Mouse (Mus musculus) urinary bladder, adult 18-20 months (tissue): Measurements from ENCODE around the gene Yipf2.
"Not testable (repeated sequence)": the region's sequence is repeated elsewhere in the genome, so short reads cannot be mapped to it uniquely, and the experiment has no call there.

Experiments used
- DNase-seq, 2 experiments: peaks; one replicate each; pipeline ENCODE4 v3.0.0; 2022; ENCODE audit warnings: low spot score in 2 of 2, mixed read lengths in 2 of 2

The Yipf2 gene

DNA sequence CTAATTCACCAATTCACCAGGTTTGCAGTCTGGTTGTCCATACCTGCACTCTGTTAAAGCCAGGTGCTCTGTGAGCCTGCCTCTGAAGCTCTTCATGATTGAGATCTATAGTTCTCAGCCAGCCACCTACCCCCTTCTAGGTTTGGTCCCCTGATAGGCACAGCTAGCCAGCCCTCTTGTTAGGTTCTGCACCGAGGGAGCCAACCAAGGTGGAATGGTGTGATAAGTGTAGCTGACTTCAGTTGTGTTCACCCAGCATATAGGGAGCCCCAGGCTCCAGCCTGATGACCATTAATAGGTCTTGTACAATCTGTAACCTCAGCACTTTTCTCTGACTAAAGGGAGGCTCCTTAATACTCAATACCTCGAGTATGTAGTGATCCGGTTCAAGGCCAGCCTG, 7.6 kb upstream of the Yipf2 start:
- DNase-seq, result no peak

GRCm38 (mm10) chr9:21598198-21598597, 5.6 kb upstream of the Yipf2 start:
- DNase-seq, result no peak

DNA sequence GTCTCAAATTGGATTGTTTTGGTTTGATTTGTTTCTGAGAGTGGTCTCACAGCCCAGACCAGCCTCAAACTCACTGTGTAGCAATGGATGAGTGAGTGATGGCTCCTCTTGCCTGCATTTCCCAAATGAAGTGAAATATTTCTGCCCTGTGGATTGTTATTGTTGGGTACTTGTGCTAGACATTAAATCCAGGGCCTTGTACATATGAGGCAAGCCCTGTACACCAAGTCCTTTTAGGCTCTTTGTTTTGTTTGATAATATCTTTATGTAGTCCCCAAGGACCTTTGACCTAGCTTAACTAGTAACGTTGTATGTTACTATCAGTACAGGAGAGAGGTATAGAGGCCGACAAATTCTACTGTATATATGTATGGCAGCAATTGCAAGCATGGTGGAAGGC, 2.2 kb upstream of the Yipf2 start:
- DNase-seq, result no peak

DNA sequence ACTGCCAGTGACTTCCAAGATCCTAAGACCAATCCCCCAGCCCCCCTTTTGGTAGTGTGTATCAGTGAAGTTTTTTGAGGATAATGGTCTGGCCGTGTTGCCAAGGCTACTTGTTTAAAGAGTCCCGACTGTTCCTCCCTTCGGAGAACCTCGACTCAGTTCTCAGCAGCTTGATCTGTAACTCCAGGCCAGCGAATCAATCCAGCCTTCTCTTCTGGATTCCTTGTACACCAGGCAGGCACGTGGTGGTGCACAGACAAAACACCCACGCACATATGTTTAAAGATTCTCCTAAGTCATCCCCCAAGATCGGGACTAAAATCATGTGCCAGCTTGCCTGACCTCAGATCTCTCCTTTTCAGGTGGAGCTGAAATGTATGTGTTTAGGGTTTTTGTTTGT, 1.7 kb upstream of the Yipf2 start:
- DNase-seq, result not testable (repeated sequence)

GRCm38 (mm10) chr9:21593122-21593721, 594 bp upstream of the Yipf2 start:
- DNase-seq, result peak; percentile 25 to 43

DNA sequence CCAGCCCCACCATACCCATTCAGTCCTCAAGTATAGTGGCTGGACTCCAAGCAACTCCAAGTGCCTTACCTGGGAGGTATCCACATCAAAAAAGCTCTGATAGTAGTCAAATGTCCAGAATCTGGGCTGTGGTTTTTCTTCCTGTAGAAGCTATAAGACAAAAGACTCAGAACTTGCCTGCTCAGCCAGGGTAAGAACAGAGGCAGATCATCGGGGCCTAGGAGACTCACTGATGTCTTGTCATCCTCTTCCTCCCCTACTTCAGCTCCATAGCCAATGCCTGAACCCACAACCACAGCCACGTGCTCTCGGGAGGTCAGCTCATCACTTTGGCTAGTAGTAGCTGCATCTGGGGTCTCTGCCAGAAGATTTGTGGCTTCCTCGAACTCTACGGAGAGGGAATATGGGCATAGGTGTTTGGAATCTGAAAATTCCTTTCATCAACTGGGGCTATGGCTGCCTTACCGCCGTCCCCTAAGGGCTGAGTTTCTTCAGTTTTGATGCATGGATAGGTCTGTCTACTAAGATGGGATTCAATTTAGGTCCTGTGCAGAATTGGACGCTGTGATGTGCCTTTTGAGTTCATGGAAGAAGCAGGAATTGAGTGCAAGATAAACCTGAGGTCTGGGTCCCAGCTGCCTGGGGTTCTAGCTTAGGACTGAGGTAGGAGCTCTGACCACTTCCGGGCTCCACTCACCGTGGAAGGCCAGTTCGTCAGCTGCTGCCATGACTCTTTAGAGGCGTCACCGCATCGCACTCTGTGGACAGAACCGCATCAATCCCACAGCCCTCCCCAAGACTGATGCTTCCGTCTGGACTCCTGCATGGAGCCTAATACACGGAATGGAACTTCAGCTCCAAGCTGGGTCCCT, 561 bp downstream of the Yipf2 start:
- DNase-seq, result peak in 1 of 2 experiments; percentile 75

DNA sequence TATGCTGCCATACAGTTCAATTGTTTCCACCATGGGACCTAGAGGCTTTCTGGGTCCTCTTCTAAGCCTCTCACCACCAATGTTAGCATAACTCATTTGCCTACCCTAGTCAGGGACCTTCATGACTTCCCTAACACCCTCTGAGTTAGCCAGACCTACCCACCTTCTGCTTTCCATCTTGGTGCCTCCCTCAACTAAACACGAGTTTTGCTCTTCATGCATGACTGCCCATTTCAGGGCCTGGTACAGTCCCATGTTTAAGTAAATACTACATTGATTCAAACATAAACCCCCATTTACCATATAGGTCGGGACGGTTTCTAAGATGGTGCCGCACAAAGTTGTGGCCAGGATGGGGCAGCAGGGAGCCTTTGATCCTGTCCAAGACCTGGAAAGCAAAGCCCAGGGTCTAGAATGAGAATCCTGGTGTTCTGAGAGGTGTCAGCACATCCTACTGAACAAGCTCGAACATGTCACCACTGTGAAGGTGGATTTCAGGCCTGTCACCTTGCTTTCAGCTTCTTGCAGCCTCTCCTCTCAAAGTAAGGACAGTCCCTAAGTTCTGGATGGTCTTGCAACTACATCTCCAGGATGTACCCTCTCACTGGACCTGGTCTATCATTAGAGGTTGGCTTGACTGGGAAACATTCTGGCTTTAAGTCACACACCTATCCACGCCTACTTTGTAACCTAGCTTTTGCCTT, 1.3 kb downstream of the Yipf2 start:
- DNase-seq, result no peak

DNA sequence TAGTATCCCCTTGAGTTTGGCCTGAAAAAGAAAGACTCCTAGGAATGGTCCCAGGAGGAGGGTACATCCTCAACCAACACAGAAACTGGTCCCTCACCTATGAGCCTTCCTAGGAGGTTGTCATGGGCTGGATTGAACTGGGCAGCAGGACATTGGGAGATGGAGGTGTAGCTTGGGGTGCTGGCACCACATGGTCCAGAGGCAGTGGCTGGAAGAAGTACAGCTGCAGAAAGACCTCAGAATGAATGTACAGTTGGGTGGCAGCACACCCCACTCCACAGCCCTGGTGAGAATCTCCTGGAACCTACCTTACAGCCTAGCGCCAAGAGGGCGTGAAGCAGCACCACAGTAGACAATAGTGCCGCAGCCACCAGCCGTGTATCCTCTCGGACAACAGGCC, 3.1 kb downstream of the Yipf2 start:
- DNase-seq, result no peak

- no peak for DNase-seq
Measured at GRCm38 (mm10) chr9:21588350-21588749, 4.3 kb downstream of the Yipf2 start.

DNA sequence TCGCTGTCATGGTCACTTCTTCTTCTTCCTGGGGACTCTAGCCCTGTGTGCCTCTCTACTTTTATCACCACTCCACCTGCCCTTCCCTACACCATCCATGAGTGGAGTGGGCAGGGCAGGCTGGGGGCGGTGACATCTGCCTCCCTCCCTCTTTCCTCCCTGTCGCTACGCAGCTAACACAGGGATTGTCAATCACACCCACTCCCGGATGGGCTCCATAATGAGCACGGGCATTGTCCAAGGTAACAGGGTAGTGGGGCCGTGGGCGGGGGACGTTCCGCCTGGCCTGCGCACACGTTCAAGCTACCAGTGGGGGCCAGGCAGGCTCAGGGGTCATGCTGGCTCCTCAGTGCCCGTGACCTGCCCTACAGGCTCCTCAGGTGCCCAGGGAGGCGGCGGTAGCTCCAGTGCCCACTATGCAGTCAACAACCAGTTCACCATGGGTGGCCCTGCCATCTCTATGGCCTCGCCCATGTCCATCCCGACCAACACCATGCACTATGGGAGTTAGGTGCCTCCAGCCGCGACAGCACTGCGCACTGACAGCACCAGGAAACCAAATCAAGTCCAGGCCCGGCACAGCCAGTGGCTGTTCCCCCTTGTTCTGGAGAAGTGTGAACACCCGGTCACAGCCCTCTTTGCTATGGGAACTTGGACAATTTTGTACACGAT, 4.8 kb downstream of the Yipf2 start:
- no peak for DNase-seq

DNA sequence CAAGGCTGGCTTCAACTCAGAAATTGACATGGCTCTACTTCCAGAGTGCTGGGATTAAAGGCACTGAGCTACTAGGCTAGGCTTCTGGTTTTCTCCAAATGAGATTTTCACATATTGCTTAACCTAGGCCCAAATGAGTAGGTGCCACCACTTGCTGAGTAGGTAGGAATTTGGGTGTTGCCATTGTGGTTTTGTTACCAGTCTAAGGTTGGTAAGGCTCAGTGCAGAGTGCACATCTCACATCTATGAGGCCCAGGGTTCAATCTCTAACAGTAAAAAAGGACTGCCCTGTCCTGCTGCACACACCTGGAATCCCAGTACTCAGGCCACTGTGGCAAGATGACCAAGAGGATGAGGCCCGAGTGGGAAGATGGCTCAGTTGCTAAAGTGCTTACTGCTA, 7.2 kb downstream of the Yipf2 start:
- DNase-seq, result no peak

DNA sequence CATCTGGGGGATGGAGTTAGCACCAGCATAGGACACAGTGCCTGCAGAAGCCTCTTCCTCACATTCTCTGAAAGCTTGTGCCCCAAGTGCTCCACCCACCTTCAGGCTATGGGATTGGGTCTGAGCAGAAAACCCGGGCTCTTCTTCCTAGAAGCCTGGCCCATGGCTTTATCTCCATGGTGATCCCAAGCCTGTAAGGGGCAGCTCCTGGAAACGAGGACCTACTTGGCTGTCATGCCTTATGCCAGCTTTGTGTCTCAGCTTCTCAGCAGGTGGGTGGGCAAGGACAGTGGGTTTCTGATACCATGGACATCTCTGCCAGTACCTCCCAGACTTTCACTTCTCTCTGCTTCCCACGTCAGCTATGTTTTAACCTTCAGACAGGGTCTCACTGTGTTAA, 14.4 kb downstream of the Yipf2 start:
- no peak for DNase-seq

GRCm38 (mm10) chr9:21576286-21576685, 16.3 kb downstream of the Yipf2 start:
- DNase-seq, result no peak

- no peak for DNase-seq
Measured at GRCm38 (mm10) chr9:21575253-21575652, 17.4 kb downstream of the Yipf2 start.

DNA sequence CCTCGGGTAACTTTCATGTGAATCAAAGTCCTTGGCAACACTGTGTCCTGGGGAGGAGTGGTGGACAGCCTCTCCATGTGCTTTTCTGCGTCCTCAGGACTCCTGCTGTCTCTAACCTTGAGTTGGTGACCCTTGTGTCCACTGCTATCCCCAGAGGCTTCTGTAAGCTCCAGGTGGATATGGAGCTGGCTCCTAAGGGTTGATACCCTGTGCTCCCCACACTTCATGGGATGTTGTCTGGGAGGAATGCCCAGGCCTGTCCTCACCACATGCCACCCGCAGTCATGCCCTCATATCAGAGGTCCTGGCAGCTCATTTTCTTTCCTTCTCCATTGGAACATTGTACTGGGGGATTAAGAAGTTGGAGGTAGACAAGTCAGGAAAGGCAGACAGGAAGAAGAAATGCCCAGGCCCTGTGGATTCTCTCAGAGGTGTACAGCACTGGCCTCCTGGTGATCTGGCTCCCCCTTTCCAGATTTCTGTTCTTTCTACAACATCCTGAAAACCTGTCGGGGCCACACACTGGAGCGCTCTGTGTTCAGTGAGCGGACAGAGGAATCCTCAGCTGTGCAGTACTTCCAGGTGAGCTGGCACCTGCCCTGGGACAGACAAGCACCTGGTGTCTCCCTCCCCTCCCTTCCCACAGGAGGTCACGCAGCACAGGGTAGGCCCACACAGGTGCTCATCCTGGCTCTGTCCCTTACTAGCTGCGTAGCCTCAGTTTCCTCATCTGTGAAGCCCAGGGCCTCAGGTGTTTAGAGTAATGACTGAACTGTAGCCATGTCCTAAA, 18.4 kb downstream of the Yipf2 start:
- DNase-seq, result no peak

DNA sequence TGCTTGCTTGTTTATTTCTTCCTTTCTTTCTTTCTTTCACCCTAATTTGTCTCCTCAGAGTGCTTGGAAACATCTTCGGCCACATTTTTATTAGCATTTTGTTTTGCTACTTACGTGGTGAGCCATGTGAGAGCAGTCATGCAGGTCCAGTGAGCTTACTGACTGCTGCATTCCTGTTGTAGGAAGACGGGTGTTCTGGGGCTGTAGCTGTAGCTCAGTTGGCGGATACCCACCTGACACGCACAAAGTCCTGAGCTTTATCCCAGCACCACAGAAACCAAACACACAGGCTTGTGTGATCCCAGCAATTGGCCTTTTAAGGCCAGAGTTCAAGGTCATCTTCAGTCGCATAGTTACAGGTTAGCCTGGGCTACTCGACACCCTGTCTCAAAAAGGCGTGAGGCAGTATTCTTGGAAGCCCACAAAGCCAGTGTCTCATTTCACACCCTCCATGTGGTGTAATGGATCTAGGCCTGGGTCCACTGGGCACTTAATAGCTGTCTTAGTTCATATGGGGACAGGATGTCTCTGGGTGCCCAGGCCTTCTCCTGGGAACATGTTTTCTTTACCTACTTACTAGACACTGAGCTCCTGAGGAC, 23.9 kb downstream of the Yipf2 start:
- no peak for DNase-seq

DNA sequence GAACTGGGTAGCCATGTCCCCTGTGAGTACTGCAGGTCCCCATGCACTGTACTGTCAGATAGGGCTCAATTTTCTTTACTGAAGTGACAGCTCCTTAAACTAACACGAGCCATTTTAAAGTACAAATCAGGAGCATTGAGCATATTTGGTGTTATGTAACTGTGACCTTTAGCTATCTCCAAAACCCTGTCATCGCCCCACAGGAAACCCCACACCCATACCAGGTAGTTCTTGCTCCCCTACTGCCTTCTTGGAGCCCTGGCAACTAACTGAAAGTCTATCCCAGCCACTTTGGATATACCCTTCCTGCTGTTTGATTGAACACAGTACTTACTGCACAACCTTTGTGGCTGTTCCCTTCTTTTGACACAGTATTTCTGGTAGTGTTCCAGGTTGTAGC, 25.6 kb downstream of the Yipf2 start:
- DNase-seq, result no peak

GRCm38 (mm10) chr9:21566538-21566937, 26.1 kb downstream of the Yipf2 start:
- no peak for DNase-seq

DNA sequence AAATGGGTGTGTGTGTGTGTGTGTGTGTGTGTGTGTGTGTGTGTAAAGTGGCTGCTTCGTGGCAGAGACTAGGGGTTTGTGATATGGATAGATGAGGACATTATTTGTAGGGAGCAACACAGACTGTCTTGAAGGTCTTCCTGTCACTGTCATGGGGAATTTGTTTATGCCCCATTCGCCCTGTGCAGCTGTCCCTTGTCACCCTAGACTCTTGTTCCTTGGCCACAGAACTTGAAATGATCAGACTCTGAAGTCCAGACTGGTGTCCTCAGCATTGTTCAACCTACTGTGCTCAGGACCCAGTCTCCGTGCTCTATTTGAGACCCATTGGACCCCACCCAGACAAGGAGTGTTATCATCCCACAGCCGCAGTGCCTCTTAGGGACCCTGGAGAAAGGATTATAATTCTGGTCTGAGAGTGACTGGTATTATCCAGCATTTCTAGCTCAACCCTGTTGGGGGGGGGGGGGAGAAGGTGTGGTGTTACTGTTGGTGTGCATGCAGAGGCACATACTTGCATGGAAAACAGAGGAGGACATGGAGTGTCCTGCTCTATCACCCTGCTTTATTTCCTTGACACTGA, 27.5 kb downstream of the Yipf2 start:
- DNase-seq, result no peak

DNA sequence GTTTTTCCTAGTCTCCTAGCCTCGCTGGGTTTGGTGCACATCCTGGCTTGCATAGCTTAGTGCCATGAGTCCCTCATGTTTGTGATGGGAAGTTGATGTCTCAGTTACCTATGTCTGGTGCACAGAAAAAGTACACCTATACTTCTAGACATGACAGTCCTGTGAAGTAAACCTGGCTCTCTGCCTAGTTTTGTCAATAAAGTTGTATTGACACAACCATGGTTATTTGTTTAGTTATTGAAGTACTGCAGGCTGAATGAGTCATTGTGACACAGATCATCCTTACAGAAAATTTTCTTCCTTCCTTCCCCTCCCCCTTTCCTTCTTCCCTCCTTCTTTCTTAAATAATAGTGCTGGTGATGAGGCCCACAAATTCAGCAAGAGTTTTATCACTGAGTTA, 28.2 kb downstream of the Yipf2 start:
- DNase-seq, result no peak

- DNase-seq, result no peak
Measured at GRCm38 (mm10) chr9:21559151-21559550, 33.5 kb downstream of the Yipf2 start.
